Mouse (Mus musculus) layer of hippocampus, adult 9-10 months (tissue): ENCODE data around the gene Ccz1.
A peak's percentile ranks its signal among the peaks of the same experiment; 100 is the strongest.

Source experiments
- DNase-seq: peaks from one replicate; pipeline ENCODE4 v3.0.0; 2022; ENCODE audit warnings: low spot score

Gene Ccz1

DNA sequence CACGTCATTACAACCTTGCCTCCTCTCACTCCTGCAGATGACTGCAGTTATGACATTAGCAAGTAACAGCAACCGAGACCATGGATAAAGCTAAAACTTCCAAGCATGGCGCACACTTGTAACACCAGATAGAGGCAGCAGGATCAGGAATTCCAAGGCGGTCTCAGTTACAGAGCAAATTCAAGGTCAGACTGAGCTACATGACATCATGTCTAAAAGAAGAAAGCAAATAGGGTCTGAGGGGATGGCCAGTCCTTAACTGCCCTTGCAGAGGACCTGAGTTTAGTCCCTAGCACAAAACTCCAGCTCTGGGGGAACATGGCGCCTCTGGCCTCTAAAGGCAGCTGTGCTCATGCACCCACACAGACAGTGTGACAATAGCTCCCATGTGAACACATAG is 20.8 kb downstream of the Ccz1 start:
- DNase-seq = no peak

DNA sequence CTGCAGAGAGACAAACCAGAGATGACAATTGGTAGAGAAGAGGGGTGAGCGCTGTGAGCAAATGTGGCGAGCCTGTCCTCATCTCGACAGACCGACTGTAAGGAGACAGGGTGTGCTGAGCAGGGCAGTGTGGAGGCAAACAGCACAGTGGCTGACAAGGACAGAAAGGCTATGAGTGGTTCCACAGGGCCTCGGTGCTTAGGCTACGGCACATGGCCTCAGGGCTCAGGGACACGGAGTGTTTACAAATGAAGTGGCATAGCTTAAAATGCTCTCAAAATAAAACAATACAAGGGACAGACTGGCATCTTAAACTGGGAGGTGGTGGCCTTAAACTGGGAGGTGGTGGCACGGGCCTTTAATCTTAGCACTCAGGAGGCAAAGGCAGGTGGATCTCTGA is 21.4 kb downstream of the Ccz1 start:
- no peak for DNase-seq

DNA sequence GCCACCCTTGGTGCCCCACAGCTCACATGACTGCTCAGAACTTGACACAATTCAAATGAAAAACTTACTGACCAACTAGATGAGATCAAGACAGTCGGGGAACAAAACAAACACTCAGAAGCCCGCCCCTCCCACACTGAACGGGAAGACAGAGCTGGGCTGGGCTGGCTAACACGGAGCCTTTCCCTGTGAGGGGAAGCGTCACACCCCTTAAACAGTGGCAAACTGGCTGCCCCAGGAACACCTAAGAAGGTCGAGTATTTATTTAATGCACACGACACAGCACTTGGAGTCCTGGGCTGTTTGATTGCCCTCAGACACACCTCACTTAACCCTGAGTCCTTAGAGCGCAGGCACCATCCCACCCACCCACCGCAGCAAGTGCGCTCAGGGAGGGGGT is 22.0 kb downstream of the Ccz1 start:
- DNase-seq = no peak

DNA sequence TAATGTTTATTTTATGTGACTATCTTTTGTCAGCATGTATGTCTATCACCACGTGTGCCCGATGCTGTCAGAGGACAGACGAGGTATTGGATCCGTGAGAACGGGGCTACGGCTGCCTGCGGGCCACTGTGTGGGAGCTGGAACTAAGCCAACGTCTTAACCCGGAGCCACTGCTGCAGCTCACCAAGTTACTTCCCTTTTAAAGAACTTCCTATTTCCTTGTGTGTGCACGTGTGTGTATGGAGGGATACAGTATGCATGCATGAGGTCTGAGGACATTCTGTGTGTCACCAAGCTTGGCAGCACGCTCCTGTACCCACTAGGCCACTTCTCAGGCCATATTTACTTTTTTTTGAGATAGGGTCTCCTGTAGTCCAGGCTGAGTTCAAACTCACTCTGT is 24.6 kb downstream of the Ccz1 start:
- DNase-seq = no peak

DNA sequence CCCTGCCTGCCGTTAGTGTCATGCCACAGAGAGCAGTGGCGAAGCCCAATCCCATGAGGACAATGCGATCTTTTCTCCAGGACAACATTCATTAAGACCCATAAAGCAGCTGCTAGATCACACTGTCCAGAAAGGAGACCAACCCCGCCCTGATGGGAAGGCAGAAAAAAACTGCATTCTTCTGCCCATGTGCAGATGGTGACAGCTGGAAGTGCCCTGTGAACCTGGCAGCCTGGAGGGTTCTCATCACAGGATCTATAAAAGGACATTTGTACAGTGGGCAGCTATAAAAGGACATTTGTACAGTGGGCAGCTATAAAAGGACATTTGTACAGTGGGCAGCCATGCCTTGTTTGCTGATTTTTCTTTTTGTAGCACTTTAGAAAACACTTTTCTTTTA is 25.6 kb downstream of the Ccz1 start:
- no peak for DNase-seq

DNA sequence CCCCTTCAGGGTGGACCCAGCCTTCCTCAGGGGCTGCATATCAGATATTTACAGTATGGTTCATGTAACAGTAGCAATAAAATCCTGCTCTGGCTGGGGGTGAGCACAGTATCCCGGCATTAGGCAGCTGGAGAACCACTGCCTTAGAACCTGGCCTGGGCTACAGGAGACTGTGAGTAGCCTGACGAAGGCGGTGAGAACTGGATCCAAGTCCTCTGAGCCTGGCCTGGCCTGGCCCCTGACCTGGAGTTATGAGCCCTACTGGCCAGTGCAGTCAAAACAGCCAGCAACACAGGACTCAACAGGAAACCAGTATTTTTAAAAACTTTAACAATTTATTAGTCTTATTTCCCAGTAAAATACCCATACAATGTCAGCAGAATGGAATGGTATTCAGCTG is 27.1 kb downstream of the Ccz1 start:
- no peak for DNase-seq

DNA sequence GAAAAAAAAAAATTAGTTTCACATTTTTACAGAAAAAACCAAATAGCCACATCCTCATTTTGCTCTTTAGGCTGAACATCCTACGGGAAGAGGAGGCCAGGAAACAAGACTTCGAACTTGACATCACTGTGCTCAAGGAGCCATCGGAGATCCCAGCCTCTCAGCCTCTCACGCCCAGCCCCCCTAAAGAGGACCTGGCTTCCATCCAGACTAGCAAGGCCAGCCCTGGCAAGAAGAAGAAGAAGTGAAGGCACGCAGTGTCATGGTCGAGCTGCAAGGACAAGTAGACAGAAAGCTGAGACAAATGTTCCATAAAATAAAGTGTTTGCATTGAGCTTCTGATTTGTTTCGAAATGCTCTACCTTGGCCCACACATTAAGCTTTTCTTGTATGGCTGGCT is 29.3 kb downstream of the Ccz1 start:
- no peak for DNase-seq

DNA sequence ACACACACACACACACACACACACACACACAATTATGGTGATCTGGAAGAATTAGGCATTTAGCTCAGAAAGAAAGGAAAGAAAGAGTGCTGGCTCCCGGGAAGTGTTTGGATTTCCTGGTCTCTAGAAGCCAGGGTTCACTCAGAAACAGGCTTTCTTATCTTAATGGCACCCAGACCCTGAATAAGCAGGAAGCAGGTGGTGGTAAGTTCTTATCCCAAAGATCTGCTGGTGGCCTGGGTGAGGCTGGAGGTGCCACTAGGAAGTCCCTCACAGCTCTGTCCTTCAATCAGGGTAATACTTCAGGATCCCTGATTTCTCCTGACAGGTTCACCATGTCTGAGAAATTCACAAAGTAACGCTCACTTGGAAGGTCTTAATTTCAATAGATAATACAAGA is 32.3 kb downstream of the Ccz1 start:
- DNase-seq = no peak

DNA sequence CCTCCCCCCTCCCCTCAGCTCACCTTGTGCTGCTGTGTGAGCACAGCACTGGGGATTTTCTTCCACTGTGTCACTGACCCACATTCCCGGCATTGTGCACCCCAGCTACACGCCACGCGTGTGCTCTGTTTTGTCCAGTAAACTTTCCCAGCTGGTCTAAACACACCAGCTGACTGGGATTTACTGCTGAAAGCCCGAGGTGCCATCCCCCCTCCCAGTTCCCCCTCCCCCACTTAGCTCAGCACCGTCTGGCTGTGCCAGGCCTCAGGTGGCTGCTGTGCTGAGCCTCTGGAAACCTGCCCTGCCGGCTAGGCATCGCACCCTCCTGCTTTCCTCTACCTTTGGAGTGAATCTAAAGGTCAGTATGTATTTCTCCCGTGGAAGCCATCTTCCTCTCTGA is 33.8 kb downstream of the Ccz1 start:
- DNase-seq = no peak

DNA sequence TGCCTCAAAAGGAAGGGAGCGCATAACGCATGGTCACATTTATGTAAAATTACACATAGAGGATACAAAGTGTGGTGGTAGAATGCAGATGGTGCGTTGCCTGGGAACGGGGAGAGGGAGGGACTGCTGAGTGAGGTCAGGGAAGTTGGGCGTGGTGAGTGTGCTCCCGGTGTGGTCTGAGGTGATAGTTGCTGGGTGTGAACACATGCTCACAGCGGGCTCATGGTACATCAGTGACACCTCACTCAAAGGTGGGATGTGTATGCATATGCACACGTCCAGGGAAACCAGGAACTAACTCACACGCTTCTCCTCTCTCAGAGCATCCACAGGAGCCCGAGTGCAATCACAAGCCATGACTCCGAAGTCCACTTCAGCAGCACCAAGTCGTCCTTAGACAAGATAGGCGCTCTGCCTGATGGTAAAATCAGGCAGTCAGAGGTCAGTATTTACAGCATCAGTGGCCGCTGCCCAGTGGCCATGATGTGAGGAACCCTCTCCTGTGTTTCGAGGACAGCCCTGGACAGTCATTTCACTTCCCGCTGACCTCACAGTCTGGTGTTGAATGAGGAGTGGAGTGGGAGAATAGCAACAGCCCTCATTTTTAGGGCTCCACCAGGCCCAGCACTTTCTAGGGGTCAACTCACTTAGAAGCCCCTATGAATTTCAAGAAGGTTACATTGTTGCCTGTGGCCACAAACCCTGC is 37.8 kb downstream of the Ccz1 start:
- DNase-seq = no peak

DNA sequence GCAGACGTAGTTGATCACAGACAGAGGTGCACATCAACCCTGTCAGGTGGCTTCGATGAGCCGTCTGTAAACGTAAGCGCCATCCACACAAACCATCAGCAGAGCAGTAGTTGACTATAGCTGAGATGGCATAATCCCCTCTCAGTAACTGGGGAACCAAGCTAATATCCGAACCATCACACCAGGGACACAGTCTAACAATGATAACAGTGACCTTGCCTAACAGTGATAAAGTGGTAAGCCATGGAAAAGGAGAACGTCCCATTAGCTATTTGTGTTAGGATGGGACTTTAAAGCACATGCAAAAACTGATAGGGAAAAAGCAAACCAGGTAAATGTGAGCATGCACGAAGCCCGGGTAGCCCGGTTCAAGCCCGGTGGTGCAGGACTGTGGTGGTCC is 38.4 kb downstream of the Ccz1 start:
- DNase-seq = no peak

DNA sequence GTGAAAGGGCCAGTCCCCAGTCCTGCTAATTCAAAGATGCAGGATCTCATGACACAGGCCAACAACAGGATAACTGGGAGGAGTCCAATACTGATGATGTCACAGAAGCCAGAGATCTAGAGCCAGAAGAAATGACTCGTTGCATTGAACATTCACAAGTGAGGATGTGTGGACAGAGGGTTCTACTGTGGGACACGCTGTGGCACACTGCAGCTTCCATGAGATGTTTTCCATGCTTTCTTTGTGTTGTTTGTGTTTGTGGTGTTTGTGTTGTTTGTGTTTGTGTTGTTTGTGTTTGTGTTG is 39.1 kb downstream of the Ccz1 start:
- no peak for DNase-seq

DNA sequence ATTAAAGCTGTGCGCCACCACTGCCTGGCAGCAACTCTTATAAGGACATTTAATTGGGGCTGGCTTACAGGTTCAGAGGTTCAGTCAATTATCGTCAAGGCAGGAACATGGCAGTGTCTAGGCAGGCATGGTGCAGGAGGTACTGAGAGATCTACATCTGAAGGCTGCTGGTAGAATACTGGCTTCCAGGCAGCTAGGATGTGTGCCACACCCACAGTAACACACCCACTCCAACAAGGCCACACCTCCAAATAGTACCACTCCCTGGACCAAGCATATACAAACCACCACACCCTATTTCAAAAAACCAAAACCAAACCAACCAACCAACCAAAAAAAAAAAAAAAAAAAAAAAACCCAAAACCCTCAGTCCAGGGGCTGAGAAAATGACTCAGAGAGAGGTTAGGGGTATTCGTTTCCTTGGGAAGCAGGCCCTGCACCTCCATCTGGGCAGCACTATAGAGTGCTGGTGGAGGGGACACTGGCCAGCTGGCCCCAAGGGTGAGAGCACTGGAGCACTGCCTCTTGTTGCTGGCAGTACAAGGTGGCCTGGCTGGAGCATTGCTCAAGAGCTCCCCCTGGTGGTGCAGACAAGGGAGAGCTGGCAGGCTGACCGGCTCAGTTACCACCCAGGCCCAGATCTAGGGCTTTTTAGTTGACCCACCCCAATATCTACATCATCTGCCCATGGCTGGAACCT is 39.6 kb downstream of the Ccz1 start:
- no peak for DNase-seq

DNA sequence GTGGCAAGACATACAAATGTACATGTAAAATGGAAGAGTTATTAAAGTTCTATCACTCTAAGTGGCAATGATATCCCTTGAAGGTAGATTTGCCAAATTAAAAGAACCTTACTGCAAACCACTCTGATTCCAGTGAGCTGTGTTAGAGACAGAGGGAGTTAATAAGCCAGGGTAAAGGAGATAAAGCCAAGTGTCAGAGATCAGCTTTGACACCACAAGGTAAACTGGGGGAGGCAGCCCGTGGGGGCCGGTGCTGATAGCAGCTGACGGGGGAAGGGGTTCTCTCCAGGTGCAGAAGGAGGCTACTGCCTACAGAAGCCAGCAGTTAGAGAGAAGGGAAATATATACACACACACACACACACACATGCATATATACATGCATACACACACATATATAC is 42.0 kb downstream of the Ccz1 start:
- no peak for DNase-seq

DNA sequence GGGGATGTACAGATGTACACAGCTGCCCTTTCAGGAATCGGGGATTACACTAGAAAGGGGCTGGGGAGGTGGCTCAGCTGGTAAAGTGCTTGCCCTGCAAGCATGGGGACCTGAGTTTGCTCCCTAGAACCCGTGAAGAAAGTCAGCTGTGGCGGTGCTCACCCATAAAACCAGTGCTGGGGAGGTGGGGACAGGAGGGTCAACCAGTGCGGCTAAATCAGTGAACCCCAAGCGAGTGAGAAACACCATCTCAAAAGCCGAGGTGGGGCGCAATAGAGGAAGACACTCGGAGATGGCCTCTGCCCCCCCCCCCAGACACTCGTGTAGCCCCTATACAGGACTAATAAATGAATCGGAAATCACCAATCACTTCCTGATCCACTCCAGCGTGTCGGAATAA is 48.0 kb downstream of the Ccz1 start:
- no peak for DNase-seq

DNA sequence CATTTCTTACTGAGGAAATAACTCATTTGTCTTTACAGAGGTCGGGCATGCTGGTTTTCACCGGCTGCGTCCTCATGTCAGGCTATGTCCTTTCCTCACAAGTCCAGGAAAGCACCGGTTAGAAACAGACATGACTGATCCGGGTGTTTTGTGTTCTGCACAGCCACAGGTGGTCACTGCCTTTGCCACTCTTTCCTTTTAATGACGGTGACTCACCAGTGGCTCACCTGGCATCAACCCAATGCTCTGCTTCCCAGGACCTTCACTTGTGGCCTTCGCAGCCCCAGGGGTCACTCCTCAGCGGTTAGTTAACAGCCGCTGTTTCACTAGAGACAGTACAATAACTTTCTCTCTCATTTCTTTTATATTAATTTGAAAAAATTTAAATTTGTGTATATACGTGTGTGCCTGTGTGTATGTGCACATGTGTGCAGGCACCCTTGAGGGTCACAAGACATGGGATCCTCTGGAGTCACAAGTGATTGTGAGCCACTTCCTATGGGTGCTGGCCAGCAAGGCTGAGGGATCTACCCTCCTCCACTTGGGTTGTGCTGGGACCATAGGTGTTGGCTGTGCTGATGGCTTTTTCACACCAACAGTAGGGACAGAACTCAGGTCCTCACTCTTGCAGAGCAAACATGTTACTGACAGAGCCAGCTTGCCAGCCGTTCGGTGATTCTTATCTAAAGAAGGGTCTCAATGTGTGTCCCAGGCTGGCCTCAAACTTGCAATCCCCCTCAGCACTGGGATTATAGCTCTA is 48.9 kb downstream of the Ccz1 start:
- DNase-seq = no peak

DNA sequence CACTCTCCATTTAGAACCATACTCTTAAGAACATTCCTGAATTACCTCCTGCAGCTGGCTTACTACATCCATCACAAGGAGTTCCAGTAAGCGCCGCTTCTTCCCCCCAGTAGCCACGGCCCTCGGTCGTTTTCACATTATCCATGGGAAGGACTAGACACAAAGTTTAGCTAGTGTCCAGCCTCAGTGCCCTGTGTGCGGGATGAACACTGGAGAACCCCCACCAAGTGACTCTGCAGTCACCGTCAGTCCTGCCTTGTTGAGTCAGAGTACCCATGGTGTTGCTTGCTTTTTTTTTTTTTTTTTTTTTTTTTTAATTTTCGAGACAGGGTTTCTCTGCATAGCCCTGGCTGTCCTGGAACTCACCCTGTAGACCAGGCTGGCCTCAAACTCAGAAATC is 53.5 kb downstream of the Ccz1 start:
- DNase-seq = no peak

DNA sequence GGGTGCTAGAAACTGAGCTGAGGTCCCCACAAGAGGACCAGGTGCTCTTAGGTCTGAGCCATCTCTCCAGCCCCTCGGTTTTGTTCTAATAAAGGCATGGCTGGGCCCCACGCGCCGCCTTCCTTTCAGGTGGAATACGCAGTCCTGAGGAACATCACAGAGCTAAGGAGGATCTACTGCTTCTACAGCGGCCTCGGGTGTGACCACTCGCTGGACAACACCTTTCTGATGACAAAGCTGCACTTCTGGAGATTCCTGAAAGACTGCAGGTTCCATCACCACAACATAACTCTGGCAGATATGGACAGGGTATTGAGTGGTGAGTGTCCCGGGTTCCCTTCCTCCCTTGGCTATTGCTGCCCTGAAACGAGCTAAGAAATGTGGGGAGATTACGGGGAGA is 55.1 kb downstream of the Ccz1 start:
- DNase-seq = no peak

DNA sequence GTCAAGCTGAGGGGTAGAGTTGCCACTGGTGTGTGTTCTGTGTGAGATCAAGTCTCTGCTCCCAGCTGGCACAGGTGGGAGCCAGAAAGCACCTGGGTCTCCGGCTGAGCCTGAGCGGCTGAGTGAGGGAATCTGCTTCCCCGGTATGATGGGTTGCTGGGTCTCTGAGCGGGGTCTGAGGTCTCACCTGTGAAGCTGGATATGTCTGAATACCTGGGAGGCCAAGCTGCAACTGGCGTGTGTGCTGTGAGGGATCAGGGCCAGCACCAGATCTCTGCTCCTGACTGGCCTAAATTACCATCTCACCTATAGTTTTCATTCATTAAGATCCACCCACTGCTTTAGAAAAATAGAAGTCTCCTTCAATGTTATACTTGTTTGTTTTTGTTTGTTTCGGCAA is 57.6 kb downstream of the Ccz1 start:
- DNase-seq = no peak

DNA sequence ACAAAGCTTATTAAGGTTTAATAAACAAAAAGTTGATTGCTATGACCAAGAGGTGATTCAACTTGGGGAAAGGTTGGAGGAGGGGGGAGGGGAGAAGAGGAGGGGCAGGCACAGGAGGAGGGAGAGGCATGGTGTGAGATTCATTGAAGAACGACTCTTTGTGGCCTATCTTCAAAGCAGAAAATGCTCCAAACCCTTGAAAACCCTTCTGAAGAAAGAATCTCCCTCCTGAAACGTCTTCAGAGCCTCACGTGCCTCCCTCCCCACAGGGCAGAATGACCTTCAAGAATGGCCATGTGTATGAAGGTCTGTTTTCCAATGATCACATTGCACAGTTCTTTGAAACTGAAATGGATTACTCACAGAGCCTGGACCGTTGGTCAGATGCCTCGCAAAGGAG is 64.7 kb downstream of the Ccz1 start:
- DNase-seq = no peak

DNA sequence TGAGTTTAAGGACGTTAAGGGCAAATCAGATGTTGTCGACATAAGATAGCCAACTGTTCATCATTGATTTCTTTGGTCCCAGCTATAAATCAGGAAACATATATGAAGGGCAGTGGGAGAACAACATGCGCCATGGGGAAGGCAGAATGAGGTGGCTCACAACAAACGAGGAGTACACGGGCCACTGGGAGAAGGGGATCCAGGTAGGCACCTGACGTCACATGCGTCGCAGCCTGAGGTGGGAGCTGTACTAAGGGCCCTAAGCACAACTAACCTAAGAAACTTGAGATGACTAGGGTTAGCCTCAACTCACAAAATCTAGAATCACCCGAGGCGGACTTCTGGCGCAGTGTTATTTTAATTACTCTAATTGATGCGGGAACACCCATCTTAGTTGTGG is 66.3 kb downstream of the Ccz1 start:
- no peak for DNase-seq

DNA sequence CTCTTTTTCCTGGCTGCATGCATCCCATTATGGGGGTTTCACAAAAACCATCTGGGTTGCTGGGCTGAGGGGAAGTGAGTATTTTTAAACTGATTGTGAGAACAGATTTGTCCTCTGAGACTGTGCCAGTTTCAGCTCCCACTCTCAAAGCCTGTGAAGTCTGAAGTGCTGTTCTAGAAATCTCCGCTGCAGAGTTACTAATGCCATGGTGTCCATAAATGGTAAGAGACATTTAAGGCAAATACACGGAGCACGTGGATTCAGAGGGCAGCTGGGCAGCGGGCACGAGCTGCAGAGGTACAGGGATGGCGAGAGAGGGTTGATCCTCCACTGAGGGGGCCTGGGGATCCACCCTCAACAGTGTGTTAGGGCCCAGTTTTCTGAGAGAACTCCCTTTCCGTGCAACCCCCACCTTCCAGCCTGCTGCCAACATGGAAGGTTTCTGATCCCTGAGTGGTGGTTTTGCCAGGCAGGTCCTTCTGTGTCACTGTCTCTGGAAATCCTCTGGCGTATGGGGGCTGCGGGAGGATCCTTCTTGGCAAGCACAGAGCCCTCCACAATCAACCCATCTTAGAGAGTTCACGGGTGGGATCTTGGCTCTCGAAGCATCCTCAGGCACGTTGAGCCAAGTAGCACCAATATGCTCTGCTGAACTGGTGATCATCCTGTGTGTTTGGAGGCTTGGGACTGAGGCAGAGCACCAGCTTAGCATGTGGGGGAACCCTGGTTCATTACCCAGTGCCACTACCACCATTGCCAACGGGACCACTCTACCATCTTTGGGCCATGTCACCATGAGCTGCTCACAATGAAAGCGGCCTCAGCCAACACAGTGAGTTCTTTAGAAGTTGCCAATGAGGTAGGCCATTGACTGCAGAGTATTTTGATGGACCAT is 71.2 kb downstream of the Ccz1 start:
- peak; percentile 86 for DNase-seq

DNA sequence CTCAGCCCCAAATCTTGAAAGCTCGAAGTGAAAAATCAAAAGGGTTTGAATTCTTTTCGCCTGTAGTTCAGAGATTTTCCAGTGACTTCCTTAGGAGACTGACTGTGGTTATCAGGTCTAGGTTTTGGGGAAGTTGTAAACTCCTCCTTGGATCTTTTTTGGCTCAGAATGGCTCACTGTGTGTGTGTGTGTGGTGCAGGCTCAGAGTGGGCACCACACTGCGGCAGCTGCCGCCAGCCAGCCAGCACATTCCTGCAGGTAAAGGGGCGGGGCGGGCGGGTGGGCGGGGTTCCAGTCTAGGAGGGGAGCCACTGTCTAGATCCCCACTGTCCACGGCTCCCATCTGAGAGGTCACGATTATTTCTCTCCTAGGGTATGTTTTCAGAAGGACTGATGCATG is 73.1 kb downstream of the Ccz1 start:
- no peak for DNase-seq
